Mouse (Mus musculus) erythroblast, embryonic 14.5 days (primary cell): ENCODE results near the gene Clec12b.

Source experiments
- GATA1 ChIP-seq: IDR thresholded peaks from 2 replicates; pipeline ENCODE4 v1.6.1; 2012; ENCODE audit warnings: low read length, inconsistent platforms, mixed read lengths
- TAL1 ChIP-seq: IDR thresholded peaks from 3 replicates; pipeline ENCODE4 v1.6.1; 2012; ENCODE audit warnings: low read length, inconsistent platforms, mixed read lengths

GRCm38 (mm10) chr6:129425217-129425616 lies 39.5 kb upstream of the Clec12b start:
- TF ChIP-seq GATA1 (no peak), TAL1 (no peak)
